Mouse (Mus musculus) myocyte (in vitro differentiated cells): ENCODE measurements around the gene Nlrc4. TPM values are rescaled to one million over a fixed set of nuclear protein-coding genes. Genes with fewer than 3 reads are reported as not detected.

ENCODE experiments used
- H3K27me3 ChIP-seq: one replicate; pipeline ENCODE4 v1.6.1; 2011; ENCODE audit not compliant: control insufficient read depth, insufficient read depth, insufficient read length
- H3K36me3 ChIP-seq: one replicate; pipeline ENCODE4 v1.6.1; 2011; ENCODE audit not compliant: control insufficient read depth, insufficient read depth
- H3K4me2 ChIP-seq: one replicate; pipeline ENCODE4 v1.6.1; 2011; ENCODE audit warnings: low read depth, control low read depth
- H3K4me3 ChIP-seq: one replicate; pipeline ENCODE4 v1.5.1; 2011; ENCODE audit warnings: mild to moderate bottlenecking, control low read depth, moderate library complexity
- H3K79me2 ChIP-seq: one replicate; pipeline ENCODE4 v1.6.1; 2011; ENCODE audit not compliant: control insufficient read depth, insufficient read depth
- H3ac ChIP-seq: one replicate; pipeline ENCODE4 v1.6.1; 2011; ENCODE audit not compliant: control insufficient read depth, insufficient read length
- CEBPB ChIP-seq: IDR thresholded peaks from 2 replicates; pipeline ENCODE4 v1.6.1; 2011; ENCODE audit warnings: mild to moderate bottlenecking, moderate library complexity; ENCODE audit not compliant: poor library complexity, insufficient read depth, severe bottlenecking
- E2F4 ChIP-seq: IDR thresholded peaks from one replicate; pipeline ENCODE4 v1.6.1; 2011; ENCODE audit warnings: mild to moderate bottlenecking, control low read depth, moderate library complexity; ENCODE audit not compliant: insufficient read depth
- MAX ChIP-seq: IDR thresholded peaks from one replicate; pipeline ENCODE4 v1.6.1; 2011; ENCODE audit warnings: low read depth, mild to moderate bottlenecking, control low read depth
- MYOD1 ChIP-seq, 3 experiments: IDR thresholded peaks; one replicate each; pipeline ENCODE4 v1.6.1; 2011; ENCODE audit warnings: control low read depth in 2 of 3, low read depth in 2 of 3, mild to moderate bottlenecking in 2 of 3, moderate library complexity in 1 of 3; ENCODE audit not compliant: insufficient read length in 2 of 3, control insufficient read depth in 1 of 3
- MYOG ChIP-seq, 3 experiments: IDR thresholded peaks; one replicate each; pipeline ENCODE4 v1.6.1; 2011; ENCODE audit warnings: control low read depth in 2 of 3, low read depth in 2 of 3, mild to moderate bottlenecking in 2 of 3; ENCODE audit not compliant: insufficient read length in 2 of 3, control insufficient read depth in 1 of 3, insufficient read depth in 1 of 3
- POLR2A ChIP-seq: IDR thresholded peaks from one replicate; pipeline ENCODE4 v1.6.1; 2011; ENCODE audit warnings: low read depth, mild to moderate bottlenecking, control low read depth, moderate library complexity; ENCODE audit not compliant: insufficient read length
- POLR2AphosphoS2 ChIP-seq: IDR thresholded peaks from one replicate; pipeline ENCODE4 v1.6.1; 2011; ENCODE audit warnings: low read depth, control low read depth; ENCODE audit not compliant: insufficient read length
- REST ChIP-seq: IDR thresholded peaks from one replicate; pipeline ENCODE4 v1.6.1; 2011; ENCODE audit warnings: mild to moderate bottlenecking, control low read depth, moderate library complexity; ENCODE audit not compliant: insufficient read depth, insufficient read length
- SRF ChIP-seq: IDR thresholded peaks from one replicate; pipeline ENCODE4 v1.6.1; 2011; ENCODE audit warnings: low read depth; ENCODE audit not compliant: control insufficient read depth, insufficient read length
- TCF12 ChIP-seq: IDR thresholded peaks from one replicate; pipeline ENCODE4 v1.6.1; 2011; ENCODE audit warnings: mild to moderate bottlenecking, control low read depth; ENCODE audit not compliant: poor library complexity, insufficient read depth, severe bottlenecking
- TCF3 ChIP-seq: IDR thresholded peaks from one replicate; pipeline ENCODE4 v1.6.1; 2011; ENCODE audit warnings: low read depth, control low read depth; ENCODE audit not compliant: insufficient read length
- USF1 ChIP-seq: IDR thresholded peaks from one replicate; pipeline ENCODE4 v1.6.1; 2011; ENCODE audit warnings: low read depth, mild to moderate bottlenecking, control low read depth, moderate library complexity
- polyA plus RNA-seq: library from polyadenylated mRNA; unstranded; fragments of >200 nt; fragmentation: generic; extraction: Trizol; gene quantifications from one replicate; pipeline ENCODE4 v1.2.1, GENCODE M21; 2012; ENCODE audit warnings: missing spikeins

Gene Nlrc4
- polyA plus RNA-seq, 1 experiment = 0.01 TPM

- Histone ChIP-seq H3K27me3 (peaks cover 4% of the 10 kb centered on the region), H3K4me3 (no peak overlapping the region), H3K79me2 (no peaks in the 10 kb centered on the region), H3ac (no peak overlapping the region), H3K4me2 (no peak overlapping the region), H3K36me3 (no peaks in the 10 kb centered on the region)
- no peak for TF ChIP-seq MYOD1 (IDR thresholded peaks at IDR 0.05; ENCODE audit: control insufficient read depth in 1 of 3, insufficient read length in 2 of 3, low read depth in 2 of 3)
- no peak for TF ChIP-seq TCF12
- no peak for TF ChIP-seq POLR2AphosphoS2
- TF ChIP-seq REST = no peak
- TF ChIP-seq SRF = no peak
- no peak for TF ChIP-seq MYOG (IDR thresholded peaks at IDR 0.05; ENCODE audit: control insufficient read depth in 1 of 3, insufficient read depth in 1 of 3, insufficient read length in 2 of 3, low read depth in 2 of 3)
- no peak for TF ChIP-seq CEBPB
- no peak for TF ChIP-seq USF1
- TF ChIP-seq MAX = no peak
- TF ChIP-seq POLR2A = no peak
- TF ChIP-seq E2F4 = no peak
- no peak for TF ChIP-seq TCF3
Measured at GRCm38 (mm10) chr17:74463510-74463909, 4.6 kb upstream of the Nlrc4 start.

GRCm38 (mm10) chr17:74457972-74458677 lies 817 bp downstream of the Nlrc4 start:
- Histone ChIP-seq H3K79me2 (no peaks in the 10 kb centered on the region), H3K4me3 (no peak overlapping the region), H3K4me2 (no peak overlapping the region), H3K27me3 (no peaks in the 10 kb centered on the region), H3K36me3 (no peaks in the 10 kb centered on the region), H3ac (no peak overlapping the region)
- TF ChIP-seq E2F4 = no peak
- TF ChIP-seq TCF3 = no peak
- TF ChIP-seq MYOG (IDR thresholded peaks at IDR 0.05; ENCODE audit: control insufficient read depth in 1 of 3, insufficient read depth in 1 of 3, insufficient read length in 2 of 3, low read depth in 2 of 3) = no peak

- TF ChIP-seq MYOD1 (IDR thresholded peaks at IDR 0.05; ENCODE audit: control insufficient read depth in 1 of 3, insufficient read length in 2 of 3, low read depth in 2 of 3) (no peak), USF1 (no peak), TCF12 (no peak), E2F4 (no peak), REST (no peak), TCF3 (no peak), CEBPB (no peak), MYOG (IDR thresholded peaks at IDR 0.05; ENCODE audit: control insufficient read depth in 1 of 3, insufficient read depth in 1 of 3, insufficient read length in 2 of 3, low read depth in 2 of 3) (no peak), MAX (no peak), POLR2AphosphoS2 (no peak), SRF (no peak), POLR2A (no peak)
- Histone ChIP-seq H3K4me3 (no peak overlapping the region), H3K27me3 (no peaks in the 10 kb centered on the region), H3K4me2 (no peak overlapping the region), H3K79me2 (no peaks in the 10 kb centered on the region), H3K36me3 (no peaks in the 10 kb centered on the region), H3ac (no peak overlapping the region)
Measured at GRCm38 (mm10) chr17:74456825-74457224, 2.1 kb downstream of the Nlrc4 start.

- H3K79me2 ChIP-seq = no peaks in the 10 kb centered on the region
- no peaks in the 10 kb centered on the region for H3K27me3 ChIP-seq
- H3ac ChIP-seq = no peak overlapping the region
- no peak overlapping the region for H3K4me2 ChIP-seq
- H3K36me3 ChIP-seq = no peaks in the 10 kb centered on the region
- H3K4me3 ChIP-seq = no peak overlapping the region
- TF ChIP-seq E2F4 = no peak
Measured at GRCm38 (mm10) chr17:74455426-74455825, 3.5 kb downstream of the Nlrc4 start.

GRCm38 (mm10) chr17:74454660-74455059 lies 4.3 kb downstream of the Nlrc4 start:
- Histone ChIP-seq H3K27me3 (no peaks in the 10 kb centered on the region), H3K79me2 (no peaks in the 10 kb centered on the region), H3K4me3 (no peak overlapping the region), H3K36me3 (no peaks in the 10 kb centered on the region), H3K4me2 (no peak overlapping the region), H3ac (no peak overlapping the region)
- no peak for TF ChIP-seq REST
- TF ChIP-seq CEBPB = no peak
- TF ChIP-seq MYOG (IDR thresholded peaks at IDR 0.05; ENCODE audit: control insufficient read depth in 1 of 3, insufficient read depth in 1 of 3, insufficient read length in 2 of 3, low read depth in 2 of 3) = no peak
- TF ChIP-seq MAX = no peak
- TF ChIP-seq E2F4 = no peak
- TF ChIP-seq POLR2AphosphoS2 = no peak
- TF ChIP-seq SRF = no peak
- TF ChIP-seq TCF3 = no peak
- TF ChIP-seq POLR2A = no peak
- no peak for TF ChIP-seq MYOD1 (IDR thresholded peaks at IDR 0.05; ENCODE audit: control insufficient read depth in 1 of 3, insufficient read length in 2 of 3, low read depth in 2 of 3)
- TF ChIP-seq USF1 = no peak
- no peak for TF ChIP-seq TCF12
